Mouse (Mus musculus) bone marrow macrophage, adult 2 months (primary cell): Measurements from ENCODE around the gene Taf11. TPM values are rescaled to one million over a fixed set of nuclear protein-coding genes. Genes with fewer than 3 reads are reported as not detected.

Source experiments
- H3K27ac ChIP-seq: 2 replicates; pipeline ENCODE4 v1.5.1; 2012; ENCODE audit warnings: low read depth, low read length; ENCODE audit not compliant: insufficient read depth
- H3K4me1 ChIP-seq: 2 replicates; pipeline ENCODE4 v1.6.1; 2012; ENCODE audit warnings: low read length; ENCODE audit not compliant: control insufficient read depth, insufficient read depth
- H3K4me3 ChIP-seq: 2 replicates; pipeline ENCODE4 v1.5.1; 2012; ENCODE audit warnings: mild to moderate bottlenecking, low read length, moderate library complexity; ENCODE audit not compliant: insufficient read depth
- CTCF ChIP-seq: IDR thresholded peaks from 2 replicates; pipeline ENCODE4 v1.5.1; 2012; ENCODE audit warnings: low read depth, mild to moderate bottlenecking, low read length, moderate library complexity
- POLR2A ChIP-seq: IDR thresholded peaks from 2 replicates; pipeline ENCODE4 v1.6.1; 2012; ENCODE audit warnings: mild to moderate bottlenecking, low read depth, low read length, borderline replicate concordance
- polyA plus RNA-seq: library from polyadenylated mRNA; stranded (reverse); fragments of >200 nt; gene quantifications from 2 replicates; pipeline ENCODE4 v1.2.4, GENCODE M21; 2012; ENCODE audit not compliant: missing spikeins, insufficient read depth, insufficient read length

Taf11 gene
- polyA plus RNA-seq, 1 experiment, result 30.7 TPM

- H3K27ac ChIP-seq, result peak overlapping the region; percentile 57
- peaks cover 26% of the 10 kb centered on the region for H3K4me1 ChIP-seq
- H3K4me3 ChIP-seq, result peak overlapping the region; percentile 98
- TF ChIP-seq CTCF (no peak), POLR2A (no peak)
Measured at GRCm38 (mm10) chr17:27856798-27857648, 52.6 kb downstream of the Taf11 start.

- H3K27ac ChIP-seq, result peak within 1 kb of the TSS; percentile 57
- TF ChIP-seq POLR2A (no peak), CTCF (no peak)
- H3K4me1 ChIP-seq, result peaks cover 31% of the 10 kb centered on the region
- peak within 1 kb of the TSS; percentile 98 for H3K4me3 ChIP-seq
Measured at GRCm38 (mm10) chr17:27856265-27856797, 53.3 kb downstream of the Taf11 start, which contains the start of gene Uhrf1bp1. Gene Uhrf1bp1, plus strand, starts transcription at chr17:27856441.

Other genes starting within 250 kb of the Taf11 start
- gene Spdef, start 180.9 kb downstream of the Taf11 start, polyA plus RNA-seq, result not detected in 2 replicates
- gene D17Wsu92e, start 89.2 kb downstream of the Taf11 start, polyA plus RNA-seq, result 75.8 and 81.8 TPM in 2 replicates
- gene Snrpc, start 71.7 kb downstream of the Taf11 start, polyA plus RNA-seq, result 105 and 113 TPM in 2 replicates
- 7.5 TPM in 2 replicates for gene Uhrf1bp1, start 53.4 kb downstream of the Taf11 start, polyA plus RNA-seq
- 24.6 and 29.0 TPM in 2 replicates for gene Anks1, start 538 bp downstream of the Taf11 start, polyA plus RNA-seq
- not detected in 2 replicates for gene Tcp11, start 170.8 kb upstream of the Taf11 start, polyA plus RNA-seq
- gene Scube3, start 232.3 kb upstream of the Taf11 start, polyA plus RNA-seq, result 0.11 TPM in 1 of 2 replicates, not detected in the other